Mouse (Mus musculus) embryonic facial prominence, embryonic 15.5 days (tissue): ENCODE data around the gene Upk3b. TPM values are rescaled to one million over a fixed set of nuclear protein-coding genes. Genes with fewer than 3 reads are reported as not detected.
A peak's percentile ranks its signal among the peaks of the same experiment; 100 is the strongest.

ENCODE experiments used
- ATAC-seq: fragments of 200-750 bp; cut with Nextera tagmentation; 2 replicates; pipeline ENCODE4 v1.8.0; 2017; ENCODE audit warnings: low read depth, moderate TSS enrichment; ENCODE audit not compliant: insufficient number of reproducible peaks, low FRiP score, low TSS enrichment
- H3K27ac ChIP-seq: fragments of 300-500 bp; sonication (generic); replicated peaks from 2 replicates; pipeline ENCODE4 v1.5.1; 2015; ENCODE audit warnings: mild to moderate bottlenecking, inconsistent platforms
- H3K27me3 ChIP-seq: fragments of 300-500 bp; sonication (generic); 2 replicates; pipeline ENCODE4 v1.6.1; 2015; ENCODE audit warnings: inconsistent platforms
- H3K36me3 ChIP-seq: fragments of 300-500 bp; sonication (generic); 2 replicates; pipeline ENCODE4 v1.6.1; 2015; ENCODE audit warnings: mild to moderate bottlenecking, inconsistent platforms
- H3K4me1 ChIP-seq: fragments of 300-500 bp; sonication (generic); 2 replicates; pipeline ENCODE4 v1.6.1; 2015; ENCODE audit warnings: inconsistent platforms
- H3K4me2 ChIP-seq: fragments of 300-500 bp; sonication (generic); replicated peaks from 2 replicates; pipeline ENCODE4 v1.6.1; 2015; ENCODE audit warnings: mild to moderate bottlenecking, inconsistent platforms
- H3K4me3 ChIP-seq: fragments of 300-500 bp; sonication (generic); replicated peaks from 2 replicates; pipeline ENCODE4 v1.5.1; 2015; ENCODE audit warnings: mild to moderate bottlenecking, inconsistent platforms
- H3K9ac ChIP-seq: fragments of 300-500 bp; sonication (generic); 2 replicates; pipeline ENCODE4 v1.6.1; 2015; ENCODE audit warnings: inconsistent platforms
- H3K9me3 ChIP-seq: fragments of 300-500 bp; sonication (generic); replicated peaks from 2 replicates; pipeline ENCODE4 v1.6.1; 2016; ENCODE audit warnings: inconsistent platforms
- WGBS: fragments of 180-500 bp; shearing (Covaris S2); methylation state at CpG from one replicate; pipeline ENCODE4 v1.1.7; 2015; 5-methylcytosine and 5-hydroxymethylcytosine counted together
- polyA plus RNA-seq: library from polyadenylated mRNA; unstranded; fragments of >200 nt; fragmentation: Nextera tagmentation; extraction: Ambion mirVana; gene quantifications from 2 replicates; pipeline ENCODE4 v1.2.1, GENCODE M21; 2015

Upk3b gene
- 4.0 and 5.4 TPM in 2 replicates for polyA plus RNA-seq

DNA sequence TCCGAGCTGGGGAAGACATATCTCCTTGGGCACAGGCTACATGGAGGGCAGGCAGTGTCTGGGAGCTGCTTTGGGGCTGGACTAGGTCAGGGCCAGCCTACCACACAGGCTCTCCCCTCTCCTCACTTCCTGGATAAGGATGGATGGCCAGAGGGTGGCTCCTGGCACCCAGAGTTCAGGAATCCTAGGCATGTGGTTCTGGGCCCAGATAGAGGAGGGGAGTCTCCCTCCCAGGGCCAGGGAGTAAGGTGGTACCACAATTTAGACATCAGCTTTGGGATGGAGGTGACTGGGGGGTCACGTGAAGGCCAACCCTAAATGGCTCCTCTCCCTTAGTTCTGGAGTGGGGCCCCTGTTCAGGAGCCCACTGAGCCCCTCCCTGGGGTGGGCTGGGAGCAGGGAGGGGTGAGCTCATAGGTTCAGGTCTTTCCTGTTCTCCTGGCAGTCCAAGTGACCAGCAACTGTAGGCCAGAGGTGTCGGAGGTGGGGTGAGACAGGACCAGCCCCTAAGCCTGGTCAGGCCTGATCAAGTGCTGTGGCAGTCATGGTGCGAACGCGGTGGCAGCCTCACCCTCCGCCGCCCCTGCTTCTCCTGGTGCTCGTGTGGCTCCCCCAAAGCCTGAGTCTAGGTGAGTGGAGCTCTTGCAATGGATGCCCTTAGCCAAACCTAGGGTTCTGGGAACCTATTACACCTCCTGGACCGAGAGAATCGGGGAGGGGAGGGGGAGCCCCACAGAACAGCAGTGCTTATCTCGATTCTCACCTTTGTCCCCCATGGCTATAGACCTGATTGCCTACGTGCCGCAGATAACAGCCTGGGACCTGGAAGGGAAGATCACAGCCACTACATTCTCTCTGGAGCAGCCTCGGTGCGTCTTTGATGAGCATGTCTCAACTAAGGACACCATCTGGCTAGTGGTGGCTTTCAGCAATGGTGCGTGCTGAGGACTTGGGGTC is at the start of gene Upk3b:
Gene Upk3b, plus strand, starts transcription at position 239 of the 957 bp plus-strand sequence.
- Histone ChIP-seq H3K4me2 (no peak within 1 kb of the TSS), H3K4me1 (peaks cover 5% of the 10 kb centered on the region; the same call in 1 of the 2 replicates), H3K9me3 (no peaks in the 10 kb centered on the region), H3K27me3 (no peaks in the 10 kb centered on the region), H3K9ac (no peak within 1 kb of the TSS), H3K27ac (no peak within 1 kb of the TSS), H3K36me3 (no peaks in the 10 kb centered on the region), H3K4me3 (no peak within 1 kb of the TSS)
- no peak for ATAC-seq
- WGBS: 82% methylated on average over 17 of the region's 17 CpGs

DNA sequence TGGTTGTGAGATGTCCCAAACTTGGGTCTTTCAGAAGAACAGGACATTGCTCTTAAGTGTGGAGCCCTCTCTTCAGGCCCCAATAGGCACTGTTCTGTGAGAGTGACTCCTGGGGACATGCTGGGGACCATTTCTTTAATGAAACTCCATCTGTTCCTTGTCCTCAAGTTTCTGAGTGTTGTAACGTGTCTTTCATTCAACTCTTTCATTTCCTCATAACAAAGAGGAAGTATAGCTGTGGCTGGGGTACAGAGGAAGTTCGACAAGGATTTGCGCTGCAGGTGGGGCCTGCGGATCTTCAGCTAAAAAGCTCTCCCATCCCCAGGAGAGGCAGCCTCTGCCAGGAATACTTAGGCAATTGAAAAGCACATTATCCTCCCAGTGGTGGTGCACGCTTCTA is 47.7 kb upstream of the Upk3b start:
- Histone ChIP-seq H3K36me3 (no peaks in the 10 kb centered on the region), H3K9me3 (no peaks in the 10 kb centered on the region), H3K4me2 (no peak overlapping the region), H3K9ac (no peak overlapping the region), H3K4me1 (peaks cover 4% of the 10 kb centered on the region), H3K4me3 (no peak overlapping the region), H3K27me3 (no peaks in the 10 kb centered on the region), H3K27ac (no peak overlapping the region)
- WGBS: 53% methylated on average over 5 of the region's 5 CpGs
- ATAC-seq: no peak

DNA sequence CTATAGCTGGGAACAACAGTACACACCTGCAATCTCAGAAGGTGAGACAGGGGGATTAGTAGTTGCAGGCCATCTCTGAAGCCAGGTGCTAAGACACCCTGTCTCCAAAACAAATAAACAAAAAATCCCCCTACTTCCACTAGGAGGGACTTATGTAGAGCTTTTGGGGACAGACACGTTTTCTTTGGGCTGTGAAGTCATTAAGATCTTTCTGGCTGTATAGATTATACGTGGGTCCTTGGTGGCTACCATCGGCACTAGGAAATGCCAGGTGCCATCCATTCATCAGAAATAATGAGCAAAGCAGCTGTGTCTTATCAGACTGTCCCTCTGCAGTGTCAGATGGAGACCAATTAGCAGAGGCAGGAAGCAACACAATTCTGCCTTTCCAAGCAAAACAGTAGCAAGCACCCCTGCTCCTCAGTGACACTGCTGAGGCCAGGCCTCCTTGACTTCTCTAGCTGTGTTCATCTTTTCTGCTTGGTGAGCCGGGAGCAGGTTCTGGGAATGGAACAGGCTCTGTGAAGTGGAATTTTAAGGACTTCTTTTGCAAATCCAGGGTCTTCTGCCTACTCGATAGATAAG is 44.8 kb upstream of the Upk3b start:
- ATAC-seq: no peak
- 56% methylated on average over 5 of the region's 5 CpGs for WGBS
- no peak overlapping the region for H3K4me2 ChIP-seq

DNA sequence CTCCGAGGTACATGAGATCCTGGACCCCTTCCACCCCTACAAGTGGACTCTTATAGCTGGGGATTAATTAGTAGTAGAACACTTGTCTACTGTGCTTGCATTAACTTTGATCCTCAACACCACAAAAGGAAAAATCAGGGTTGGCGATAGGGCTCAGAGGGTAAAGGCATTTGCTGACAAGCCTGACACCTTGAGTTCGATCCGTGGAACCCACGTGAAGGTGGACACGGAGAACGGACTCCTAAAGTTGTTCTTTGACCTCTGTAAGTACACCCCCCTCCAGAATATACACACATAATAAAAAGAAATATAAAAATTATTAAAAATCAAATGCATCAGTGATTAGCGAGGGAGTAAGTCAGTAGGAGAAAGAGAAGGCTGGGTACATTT is 44.0 kb upstream of the Upk3b start:
- Histone ChIP-seq H3K4me1 (peaks cover 17% of the 10 kb centered on the region), H3K27me3 (no peaks in the 10 kb centered on the region), H3K36me3 (peaks cover 31% of the 10 kb centered on the region), H3K4me3 (peak overlapping the region; percentile 81), H3K4me2 (peak overlapping the region; percentile 68; the same call in 1 of the 2 replicates), H3K27ac (no peak overlapping the region), H3K9me3 (no peaks in the 10 kb centered on the region), H3K9ac (no peak overlapping the region)
- no peak; the same call in 1 of the 2 replicates for ATAC-seq
- WGBS: 69% methylated on average over 8 of the region's 8 CpGs

More for the DNA sequence above, 44.8 kb upstream of the Upk3b start:
- no peak overlapping the region for H3K4me3 ChIP-seq
- H3K27ac ChIP-seq: no peak overlapping the region
- peaks cover 17% of the 10 kb centered on the region for H3K4me1 ChIP-seq
- H3K9me3 ChIP-seq: no peaks in the 10 kb centered on the region
- no peaks in the 10 kb centered on the region for H3K27me3 ChIP-seq
- H3K36me3 ChIP-seq: peaks cover 22% of the 10 kb centered on the region
- H3K9ac ChIP-seq: no peak overlapping the region

DNA sequence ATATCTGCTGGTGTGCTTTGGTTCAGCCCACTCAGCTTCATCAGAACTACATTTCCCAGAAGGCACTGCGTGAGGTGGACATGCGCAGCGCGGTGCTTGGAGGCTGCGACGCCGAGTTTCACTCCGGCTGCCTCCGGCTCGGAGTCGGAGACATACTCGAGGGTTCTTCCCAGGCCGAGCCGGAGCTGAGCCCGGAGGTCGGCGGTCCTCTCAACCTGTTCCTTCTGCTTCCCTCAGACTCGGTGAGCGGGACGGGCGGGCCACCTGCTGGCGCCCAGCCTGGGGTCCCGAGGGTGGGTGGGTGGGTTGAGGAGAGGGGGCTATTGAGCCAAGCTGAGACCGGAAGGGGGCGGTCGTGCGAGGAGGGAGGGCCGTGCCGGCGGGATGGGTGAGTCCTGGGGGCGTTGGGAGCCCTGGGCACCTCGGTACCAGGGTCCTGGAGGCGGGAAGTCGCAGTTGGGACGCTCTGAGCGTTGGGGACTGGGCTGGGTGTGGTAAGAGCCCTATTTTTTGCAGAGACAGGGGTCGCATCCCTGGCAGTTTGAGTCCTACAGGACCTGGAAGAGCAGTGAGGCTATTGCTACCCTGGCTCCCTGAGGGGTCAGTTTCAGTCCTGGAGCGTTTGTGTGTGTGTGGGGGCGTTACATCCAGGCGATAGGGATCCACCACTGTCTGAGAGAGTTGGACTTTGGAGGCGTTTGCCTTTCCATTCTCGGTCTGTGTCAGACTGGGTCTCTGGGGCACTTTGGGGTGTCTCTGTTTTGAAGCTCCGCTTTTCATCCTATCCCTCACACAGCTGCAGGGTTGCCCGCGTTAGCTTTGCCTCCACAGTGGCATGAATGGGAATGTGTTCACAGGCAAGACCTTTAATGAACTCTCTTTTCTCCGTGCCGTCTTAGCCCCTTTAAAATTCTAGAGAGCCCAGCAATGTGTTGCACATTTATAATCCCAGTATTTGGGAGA is 43.3 kb upstream of the Upk3b start, which contains the start of gene Dtx2:
Gene Dtx2, plus strand, starts transcription at position 76 of the 963 bp plus-strand sequence.
- H3K4me2 ChIP-seq: peak within 1 kb of the TSS; percentile 68
- H3K9me3 ChIP-seq: no peaks in the 10 kb centered on the region
- peak within 1 kb of the TSS; percentile 81 for H3K4me3 ChIP-seq
- H3K4me1 ChIP-seq: peaks cover 17% of the 10 kb centered on the region
- WGBS: under 1% methylated on average over 47 of the region's 47 CpGs
- peak within 1 kb of the TSS; percentile 81 for H3K9ac ChIP-seq
- peaks cover 38% of the 10 kb centered on the region for H3K36me3 ChIP-seq
- no peaks in the 10 kb centered on the region for H3K27me3 ChIP-seq
- peak; percentile 92 for ATAC-seq
- peak within 1 kb of the TSS; percentile 92 for H3K27ac ChIP-seq

DNA sequence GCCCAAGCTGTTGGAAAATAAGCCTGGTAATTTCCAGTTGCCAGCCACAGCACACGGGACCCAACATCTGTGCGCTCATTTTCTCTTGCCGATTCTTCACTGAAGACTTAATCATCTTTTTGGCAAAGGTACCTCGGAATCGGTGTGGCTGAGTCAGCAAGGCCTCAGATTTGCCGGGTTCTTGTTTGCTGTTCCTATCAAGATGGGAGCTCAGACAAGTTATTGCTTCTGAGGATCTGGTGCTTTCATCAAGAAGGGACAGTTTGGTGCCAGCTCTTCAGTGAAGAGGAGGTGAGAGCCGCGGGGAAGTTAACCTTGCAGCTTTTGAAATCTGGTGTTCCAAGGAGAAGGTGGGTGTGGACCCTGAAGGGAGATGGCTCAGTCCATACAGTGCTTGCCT is 42.1 kb upstream of the Upk3b start:
- H3K27ac ChIP-seq: no peak overlapping the region
- H3K9me3 ChIP-seq: no peaks in the 10 kb centered on the region
- WGBS: 81% methylated on average over 8 of the region's 8 CpGs
- peaks cover 17% of the 10 kb centered on the region for H3K4me1 ChIP-seq
- peak overlapping the region; percentile 68; the same call in 1 of the 2 replicates for H3K4me2 ChIP-seq
- peaks cover 45% of the 10 kb centered on the region for H3K36me3 ChIP-seq
- H3K4me3 ChIP-seq: no peak overlapping the region
- H3K27me3 ChIP-seq: no peaks in the 10 kb centered on the region
- ATAC-seq: no peak
- H3K9ac ChIP-seq: no peak overlapping the region

DNA sequence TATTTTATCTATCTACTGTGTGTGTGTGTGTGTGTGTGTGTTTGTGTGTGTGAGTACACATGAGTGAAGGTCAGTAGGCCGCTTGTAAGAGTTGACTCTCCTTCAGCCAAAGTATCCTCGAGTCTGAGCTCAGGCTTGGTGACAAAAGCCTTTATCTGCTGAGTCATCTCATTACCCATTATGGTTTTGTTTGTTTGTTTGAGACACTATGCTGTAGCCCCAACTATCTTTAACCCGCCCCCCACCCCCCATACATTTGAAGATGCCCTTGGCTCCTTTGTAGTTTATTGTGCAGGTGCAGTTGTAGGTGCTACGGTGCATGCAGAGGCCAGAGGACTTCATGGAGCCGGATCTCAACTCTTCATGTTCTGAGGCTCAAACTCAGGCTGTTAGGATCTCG is 37.1 kb upstream of the Upk3b start:
- H3K36me3 ChIP-seq: peaks cover 57% of the 10 kb centered on the region
- H3K4me1 ChIP-seq: peaks cover 24% of the 10 kb centered on the region
- no peak for ATAC-seq
- H3K9me3 ChIP-seq: no peaks in the 10 kb centered on the region
- H3K4me2 ChIP-seq: no peak overlapping the region
- no peak overlapping the region for H3K4me3 ChIP-seq
- 93% methylated on average over 6 of the region's 6 CpGs for WGBS
- H3K9ac ChIP-seq: no peak overlapping the region
- no peaks in the 10 kb centered on the region for H3K27me3 ChIP-seq
- no peak overlapping the region for H3K27ac ChIP-seq

DNA sequence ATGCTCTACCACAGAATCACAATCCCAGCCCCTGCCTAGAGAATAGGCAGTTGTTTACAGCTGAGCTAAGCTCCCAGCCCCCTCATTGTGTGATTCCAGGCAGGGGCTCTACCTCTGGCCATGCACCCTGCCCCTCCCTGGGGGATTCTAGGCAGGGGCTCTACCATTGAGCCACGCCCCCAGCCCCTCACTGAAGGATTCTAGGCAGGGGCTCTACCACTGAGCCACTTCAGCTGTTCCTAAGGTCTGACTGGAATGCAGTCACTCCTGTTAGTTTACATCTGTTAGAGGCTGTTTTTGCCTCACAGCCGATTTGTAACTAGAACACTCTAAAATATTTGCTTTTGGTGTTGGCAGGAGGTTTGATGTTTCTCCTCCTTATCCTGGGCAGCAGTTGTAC is 36.0 kb upstream of the Upk3b start:
- no peak overlapping the region for H3K4me2 ChIP-seq
- H3K4me3 ChIP-seq: no peak overlapping the region
- no peaks in the 10 kb centered on the region for H3K27me3 ChIP-seq
- 50% methylated on average over 2 of the region's 2 CpGs for WGBS
- peaks cover 49% of the 10 kb centered on the region for H3K36me3 ChIP-seq
- H3K9me3 ChIP-seq: no peaks in the 10 kb centered on the region
- H3K27ac ChIP-seq: peak overlapping the region; percentile 35; the same call in 1 of the 2 replicates
- no peak for ATAC-seq
- H3K9ac ChIP-seq: no peak overlapping the region
- peaks cover 20% of the 10 kb centered on the region for H3K4me1 ChIP-seq

DNA sequence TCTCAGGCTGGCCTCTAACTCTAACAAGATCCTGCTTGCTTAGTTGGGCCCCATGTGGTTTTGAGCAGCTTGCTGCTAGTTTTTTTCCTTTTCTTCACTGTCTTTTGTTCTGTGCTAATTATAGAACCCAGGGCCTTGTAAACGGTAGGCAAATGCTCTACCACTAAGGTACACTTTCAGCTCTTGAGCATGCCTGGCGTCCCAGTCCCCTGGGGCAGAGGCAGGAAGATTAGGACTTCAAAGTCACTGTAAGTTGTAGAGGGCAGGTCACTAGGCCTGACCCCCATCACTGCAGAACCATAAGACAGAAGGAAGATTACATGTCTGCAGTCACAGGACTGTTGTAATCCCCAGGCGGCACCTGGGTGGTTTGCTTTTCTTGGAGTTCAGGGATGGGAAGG is 35.5 kb upstream of the Upk3b start:
- Histone ChIP-seq H3K9me3 (no peaks in the 10 kb centered on the region), H3K27me3 (no peaks in the 10 kb centered on the region), H3K4me2 (no peak overlapping the region), H3K9ac (no peak overlapping the region), H3K27ac (peak overlapping the region; percentile 35; the same call in 1 of the 2 replicates), H3K36me3 (peaks cover 45% of the 10 kb centered on the region), H3K4me1 (peaks cover 24% of the 10 kb centered on the region), H3K4me3 (no peak overlapping the region)
- ATAC-seq: no peak
- 21% methylated on average over 3 of the region's 3 CpGs for WGBS

DNA sequence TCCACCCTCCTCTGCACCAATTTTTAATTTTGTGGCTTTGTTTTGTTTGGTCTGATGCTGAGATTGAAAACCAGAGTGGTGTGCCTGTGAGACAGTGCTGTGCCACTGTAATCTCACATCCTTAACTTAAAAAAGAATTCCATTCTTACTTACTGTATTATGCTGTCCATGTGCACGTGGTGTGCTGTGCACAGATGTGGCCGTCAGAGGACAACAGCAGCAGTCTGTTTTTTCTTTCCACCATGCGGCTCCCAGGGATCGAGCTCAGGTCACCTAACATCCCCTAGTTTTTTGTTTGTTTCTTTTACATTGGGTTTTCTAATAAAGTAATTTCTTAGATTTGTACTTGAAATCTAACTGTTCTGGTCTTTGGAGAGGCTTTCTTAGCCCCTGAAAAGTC is 33.8 kb upstream of the Upk3b start:
- Histone ChIP-seq H3K27me3 (no peaks in the 10 kb centered on the region), H3K27ac (no peak overlapping the region), H3K4me3 (no peak overlapping the region), H3K4me2 (no peak overlapping the region), H3K4me1 (peaks cover 31% of the 10 kb centered on the region), H3K9ac (no peak overlapping the region), H3K36me3 (peaks cover 27% of the 10 kb centered on the region), H3K9me3 (no peaks in the 10 kb centered on the region)
- 65% methylated on average over 4 of the region's 4 CpGs for WGBS
- no peak for ATAC-seq
